Mouse (Mus musculus) midbrain, postnatal 0 days (tissue): ENCODE results near the gene Cdh4. TPM values are rescaled to one million over a fixed set of nuclear protein-coding genes. Genes with fewer than 3 reads are reported as not detected.

Experiments used
- ATAC-seq: fragments of 200-750 bp; cut with Nextera tagmentation; 2 replicates; pipeline ENCODE4 v1.8.0; 2017; ENCODE audit warnings: moderate number of reproducible peaks, mild to moderate bottlenecking, moderate TSS enrichment, moderate library complexity; ENCODE audit not compliant: low FRiP score
- DNase-seq: peaks from one replicate; pipeline ENCODE4 v3.0.0-alpha.2; 2015; ENCODE audit warnings: low spot score
- H3K27ac ChIP-seq: fragments of 300-500 bp; sonication (generic); 2 replicates; pipeline ENCODE4 v1.5.1; 2014; ENCODE audit warnings: low read depth, mild to moderate bottlenecking, low read length, mixed read lengths
- H3K27me3 ChIP-seq: fragments of 300-500 bp; sonication (generic); 2 replicates; pipeline ENCODE4 v1.6.1; 2014; ENCODE audit warnings: low read length, control low read depth, mixed read lengths; ENCODE audit not compliant: insufficient read depth
- H3K36me3 ChIP-seq: fragments of 300-500 bp; sonication (generic); 2 replicates; pipeline ENCODE4 v1.6.1; 2014; ENCODE audit warnings: low read length, control low read depth, mixed read lengths; ENCODE audit not compliant: insufficient read depth
- H3K4me1 ChIP-seq: fragments of 300-500 bp; sonication (generic); 2 replicates; pipeline ENCODE4 v1.6.1; 2014; ENCODE audit warnings: mild to moderate bottlenecking, control low read depth, antibody characterized with exemption, low read length, mixed read lengths; ENCODE audit not compliant: insufficient read depth
- H3K4me2 ChIP-seq: fragments of 300-500 bp; sonication (generic); 2 replicates; pipeline ENCODE4 v1.6.1; 2014; ENCODE audit warnings: low read depth, mild to moderate bottlenecking, low read length, mixed read lengths; ENCODE audit not compliant: poor library complexity, severe bottlenecking
- H3K4me3 ChIP-seq: fragments of 300-500 bp; sonication (generic); 2 replicates; pipeline ENCODE4 v1.5.1; 2014; ENCODE audit warnings: low read depth, mild to moderate bottlenecking, low read length, moderate library complexity
- H3K9ac ChIP-seq: fragments of 300-500 bp; sonication (generic); replicated peaks from 2 replicates; pipeline ENCODE4 v1.6.1; 2014; ENCODE audit warnings: mild to moderate bottlenecking, low read length, moderate library complexity, mixed read lengths; ENCODE audit not compliant: poor library complexity, severe bottlenecking
- H3K9me3 ChIP-seq: fragments of 300-500 bp; sonication (generic); 2 replicates; pipeline ENCODE4 v1.6.1; 2016; ENCODE audit warnings: low read length, control low read depth
- CTCF ChIP-seq: IDR thresholded peaks from 2 replicates; pipeline ENCODE4 v1.5.1; 2016; ENCODE audit warnings: antibody characterized with exemption, mild to moderate bottlenecking
- WGBS: fragments of 180-500 bp; shearing (Covaris S2); extraction: QIAGEN DNeasy Blood & Tissue Kit; methylation state at CpG from one replicate; pipeline ENCODE4 v1.1.7; 2014; 5-methylcytosine and 5-hydroxymethylcytosine counted together
- polyA plus RNA-seq: library from polyadenylated mRNA; unstranded; fragments of >200 nt; fragmentation: Nextera tagmentation; extraction: Ambion mirVana; gene quantifications from 2 replicates; pipeline ENCODE4 v1.2.1, GENCODE M21; 2015
- total RNA-seq: library from RNA; depleted of rRNA; stranded (reverse); fragments of >200 nt; gene quantifications from 2 replicates; pipeline ENCODE4 v1.2.3, GENCODE M21; 2014

Gene Cdh4
- total and polyA plus RNA-seq, 2 experiments from 2014 or later, result 64.9 to 86.6 TPM

GRCm38 (mm10) chr2:179441086-179441485, 1.1 kb upstream of the Cdh4 start:
- peak; percentile 50 for DNase-seq
- no peaks in the 10 kb centered on the region for H3K36me3 ChIP-seq
- H3K4me1 ChIP-seq, result peaks cover 8% of the 10 kb centered on the region; the same call in 1 of the 2 replicates
- H3K27ac ChIP-seq, result no peak overlapping the region
- no peaks in the 10 kb centered on the region for H3K9me3 ChIP-seq
- no peak overlapping the region for H3K9ac ChIP-seq
- no peak overlapping the region for H3K4me2 ChIP-seq
- no peak for TF ChIP-seq CTCF
- ATAC-seq, result no peak
- peaks cover 9% of the 10 kb centered on the region for H3K27me3 ChIP-seq
- WGBS, result 76% methylated on average over 3 of the region's 3 CpGs
- no peak overlapping the region for H3K4me3 ChIP-seq

GRCm38 (mm10) chr2:179441717-179442116, 514 bp upstream of the Cdh4 start:
- 0 out of 2 replicates have a peak, but pooled peaks have one; percentile 18 for ATAC-seq
- Histone ChIP-seq H3K4me1 (peaks cover 8% of the 10 kb centered on the region; the same call in 1 of the 2 replicates), H3K9ac (peak overlapping the region; percentile 71), H3K4me3 (peak overlapping the region; percentile 55), H3K9me3 (no peaks in the 10 kb centered on the region), H3K27ac (peak overlapping the region; percentile 80; the same call in 1 of the 2 replicates), H3K27me3 (peaks cover 9% of the 10 kb centered on the region), H3K4me2 (peak overlapping the region; percentile 88), H3K36me3 (no peaks in the 10 kb centered on the region)
- WGBS, result 7% methylated on average over 8 of the region's 8 CpGs
- DNase-seq, result peak; percentile 60
- TF ChIP-seq CTCF, result no peak

DNA sequence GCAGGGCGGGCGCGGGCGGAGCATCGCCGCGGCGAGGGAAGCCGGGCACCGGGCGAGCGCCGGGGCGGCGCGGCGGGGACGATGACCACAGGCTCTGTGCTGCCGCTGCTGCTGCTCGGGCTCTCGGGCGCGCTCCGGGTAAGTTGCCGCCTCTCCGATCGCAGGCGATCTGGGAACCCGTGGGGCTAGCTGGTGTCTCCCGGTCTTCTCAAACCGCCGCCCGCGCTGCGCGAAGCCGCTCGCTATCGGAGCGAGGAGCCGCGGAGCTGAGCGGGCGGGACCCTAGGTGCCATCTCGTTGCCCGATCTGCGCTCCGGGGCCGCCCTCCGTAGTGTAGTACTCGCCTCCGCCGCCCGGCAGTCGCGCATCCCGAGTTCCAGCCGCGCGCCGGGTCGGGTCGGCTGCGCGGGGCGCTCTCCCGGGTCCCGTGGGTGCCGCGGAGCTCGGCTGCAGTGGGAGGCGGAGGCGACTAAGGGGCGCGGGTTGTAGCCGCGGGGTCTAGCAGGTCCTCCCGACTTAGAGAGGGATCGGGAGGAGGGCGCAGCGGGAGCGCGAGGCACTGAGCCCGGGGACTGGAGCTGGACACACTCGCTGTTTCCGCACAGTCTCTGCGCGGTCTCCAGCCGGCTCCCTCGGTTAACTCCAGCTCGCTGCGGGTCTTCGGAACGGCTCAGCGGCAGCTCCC, 452 bp downstream of the Cdh4 start:
- under 1% methylated on average over 57 of the region's 95 CpGs for WGBS
- Histone ChIP-seq H3K36me3 (no peaks in the 10 kb centered on the region), H3K4me3 (peak overlapping the region; percentile 55), H3K9me3 (no peaks in the 10 kb centered on the region), H3K27me3 (peaks cover 6% of the 10 kb centered on the region; the same call in 1 of the 2 replicates), H3K4me1 (peaks cover 10% of the 10 kb centered on the region; the same call in 1 of the 2 replicates), H3K9ac (peak overlapping the region; percentile 71), H3K27ac (peak overlapping the region; percentile 80), H3K4me2 (peak overlapping the region; percentile 88)
- peak; percentile 75 for ATAC-seq
- DNase-seq, result peak; percentile 60
- peak; percentile 14; the same call in 1 of the 2 replicates for TF ChIP-seq CTCF

DNA sequence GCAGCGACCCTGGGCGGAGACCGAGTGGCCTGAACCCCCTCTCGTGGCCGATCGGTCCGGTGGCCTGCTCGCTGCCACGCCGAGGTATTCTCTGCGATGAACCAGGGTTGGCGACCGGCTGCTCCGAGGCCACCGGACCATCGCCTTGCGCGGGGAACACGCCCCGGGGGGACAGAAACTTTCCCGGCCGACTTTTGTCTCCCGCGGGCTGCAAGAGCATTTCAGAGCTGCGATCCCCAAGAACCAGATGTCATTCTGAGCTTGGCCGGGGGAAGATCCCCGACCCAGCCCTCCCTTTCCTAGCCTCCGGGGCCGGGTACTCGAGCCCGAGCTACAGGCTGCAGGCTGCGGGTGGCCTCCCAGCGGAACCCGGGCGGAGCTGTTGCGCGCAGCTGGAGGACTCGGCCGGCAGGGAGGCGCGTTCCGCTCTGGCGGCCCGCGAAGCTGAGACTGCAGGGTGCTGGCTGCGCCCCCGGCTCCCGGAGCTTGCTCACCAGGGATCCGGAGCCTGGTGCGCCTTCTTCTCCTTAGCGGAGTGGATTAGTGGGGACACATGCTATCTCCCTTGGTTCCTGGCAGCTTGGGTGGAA, 1.1 kb downstream of the Cdh4 start:
- peak overlapping the region; percentile 88 for H3K4me2 ChIP-seq
- H3K4me3 ChIP-seq, result peak overlapping the region; percentile 55
- H3K27me3 ChIP-seq, result peaks cover 6% of the 10 kb centered on the region; the same call in 1 of the 2 replicates
- ATAC-seq, result no peak
- peak; percentile 12; the same call in 1 of the 2 replicates for TF ChIP-seq CTCF
- peak overlapping the region; percentile 80 for H3K27ac ChIP-seq
- peaks cover 10% of the 10 kb centered on the region; the same call in 1 of the 2 replicates for H3K4me1 ChIP-seq
- peak overlapping the region; percentile 71 for H3K9ac ChIP-seq
- no peaks in the 10 kb centered on the region for H3K9me3 ChIP-seq
- DNase-seq, result peak; percentile 14
- WGBS, result under 1% methylated on average over 46 of the region's 51 CpGs
- no peaks in the 10 kb centered on the region for H3K36me3 ChIP-seq

DNA sequence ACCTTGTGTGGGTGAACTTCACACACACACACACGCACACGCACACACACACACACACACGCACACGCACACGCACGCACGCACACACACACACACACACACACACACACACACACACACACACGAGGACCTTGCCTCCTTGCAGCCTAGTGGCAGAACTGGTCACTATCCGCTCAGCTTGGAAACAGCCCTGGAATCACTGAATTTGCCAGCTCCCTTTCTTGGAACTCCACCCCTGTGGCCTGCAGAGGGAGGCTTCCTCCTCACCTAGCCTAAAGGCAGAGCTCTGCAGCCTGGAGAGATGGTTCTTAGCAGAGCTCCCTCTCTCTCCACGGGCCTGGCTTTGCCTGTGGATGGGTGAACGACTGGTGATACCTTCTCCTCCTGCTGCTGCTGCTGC, 1.7 kb downstream of the Cdh4 start:
- Histone ChIP-seq H3K4me2 (peak overlapping the region; percentile 88), H3K9ac (peak overlapping the region; percentile 71), H3K27ac (peak overlapping the region; percentile 80; the same call in 1 of the 2 replicates)

More for the DNA sequence above, 1.7 kb downstream of the Cdh4 start:
- no peaks in the 10 kb centered on the region for H3K36me3 ChIP-seq
- H3K4me3 ChIP-seq, result peak overlapping the region; percentile 55
- no peaks in the 10 kb centered on the region for H3K9me3 ChIP-seq
- TF ChIP-seq CTCF, result peak; percentile 55
- H3K4me1 ChIP-seq, result peaks cover 10% of the 10 kb centered on the region; the same call in 1 of the 2 replicates
- WGBS, result 23% methylated on average over 11 of the region's 11 CpGs
- DNase-seq (peak; percentile 67), ATAC-seq (0 out of 2 replicates have a peak, but pooled peaks have one; percentile 29)
- H3K27me3 ChIP-seq, result peaks cover 6% of the 10 kb centered on the region; the same call in 1 of the 2 replicates
